Mouse (Mus musculus) small intestine, adult 2 months (tissue): ENCODE measurements around the gene Cnbp. TPM values are rescaled to one million over a fixed set of nuclear protein-coding genes. Genes with fewer than 3 reads are reported as not detected.

Experiments
- H3K27ac ChIP-seq: fragments of 200-500 bp; 2 replicates; pipeline ENCODE4 v1.5.1; 2012; ENCODE audit warnings: low read depth, low read length, control low read depth, inconsistent platforms; ENCODE audit not compliant: insufficient read depth
- H3K27me3 ChIP-seq: fragments of 200-500 bp; 2 replicates; pipeline ENCODE4 v1.6.1; 2012; ENCODE audit warnings: mild to moderate bottlenecking, moderate library complexity, low read length, inconsistent platforms; ENCODE audit not compliant: control insufficient read depth, insufficient read depth
- H3K36me3 ChIP-seq: fragments of 200-500 bp; 2 replicates; pipeline ENCODE4 v1.6.1; 2012; ENCODE audit warnings: mild to moderate bottlenecking, low read length, control low read depth, inconsistent platforms; ENCODE audit not compliant: control insufficient read depth, insufficient read depth
- H3K4me1 ChIP-seq: fragments of 200-500 bp; 2 replicates; pipeline ENCODE4 v1.6.1; 2012; ENCODE audit warnings: low read length, inconsistent platforms, mixed read lengths; ENCODE audit not compliant: control insufficient read depth, insufficient read depth, insufficient read length
- H3K4me3 ChIP-seq: fragments of 200-500 bp; 2 replicates; pipeline ENCODE4 v1.5.1; 2012; ENCODE audit warnings: low read depth, mild to moderate bottlenecking, control low read depth, inconsistent platforms, low read length, moderate library complexity
- CTCF ChIP-seq: fragments of 200-500 bp; IDR thresholded peaks from 2 replicates; pipeline ENCODE4 v1.5.1; 2012; ENCODE audit warnings: low read depth, mild to moderate bottlenecking, control low read depth, inconsistent platforms, low read length, moderate library complexity, mixed read lengths; ENCODE audit not compliant: insufficient replicate concordance, insufficient read length; ENCODE audit errors: extremely low read depth
- POLR2A ChIP-seq: fragments of 200-500 bp; IDR thresholded peaks from 2 replicates; pipeline ENCODE4 v1.6.1; 2012; ENCODE audit warnings: low read depth, mild to moderate bottlenecking, control low read depth, inconsistent platforms, low read length, moderate library complexity
- WGBS: fragments of 180-500 bp; shearing (Covaris S2); methylation state at CpG from one replicate; pipeline ENCODE4 v1.1.7; 2018; 5-methylcytosine and 5-hydroxymethylcytosine counted together
- polyA plus RNA-seq: library from polyadenylated mRNA; depleted of rRNA; stranded (reverse); fragments of >200 nt; gene quantifications from 2 replicates; pipeline ENCODE4 v1.2.3, GENCODE M21; 2012

The Cnbp gene
- polyA plus RNA-seq, 1 experiment, result 77.3 TPM

GRCm38 (mm10) chr6:87850155-87850899, 579 bp downstream of the Cnbp start:
- peak overlapping the region; percentile 85 for H3K4me3 ChIP-seq
- no peak for TF ChIP-seq POLR2A
- no peak for TF ChIP-seq CTCF
- whole genome bisulfite sequencing, result under 1% methylated on average over 73 of the region's 73 CpGs

GRCm38 (mm10) chr6:87849780-87850154, 1.1 kb downstream of the Cnbp start:
- H3K27ac ChIP-seq, result 0 out of 2 replicates have a peak overlapping the region, but pooled peaks have one; percentile 1
- TF ChIP-seq POLR2A (no peak), CTCF (no peak)
- peaks cover 7% of the 10 kb centered on the region; the same call in 1 of the 2 replicates for H3K4me1 ChIP-seq
- H3K4me3 ChIP-seq, result peak overlapping the region; percentile 85
- no peaks in the 10 kb centered on the region for H3K27me3 ChIP-seq
- H3K36me3 ChIP-seq, result peaks cover 12% of the 10 kb centered on the region
- under 1% methylated on average over 8 of the region's 8 CpGs for WGBS

More at GRCm38 (mm10) chr6:87850155-87850899, 579 bp downstream of the Cnbp start:
- Histone ChIP-seq H3K27ac (peak overlapping the region; percentile 84), H3K36me3 (peaks cover 6% of the 10 kb centered on the region), H3K27me3 (no peaks in the 10 kb centered on the region), H3K4me1 (peaks cover 7% of the 10 kb centered on the region; the same call in 1 of the 2 replicates)

- TF ChIP-seq CTCF, result no peak
- TF ChIP-seq POLR2A, result no peak
- WGBS, result 35% methylated on average over 1 of the region's 1 CpGs
- peaks cover 32% of the 10 kb centered on the region for H3K36me3 ChIP-seq
- H3K4me1 ChIP-seq, result peaks cover 7% of the 10 kb centered on the region; the same call in 1 of the 2 replicates
- H3K4me3 ChIP-seq, result no peak overlapping the region
- H3K27ac ChIP-seq, result no peak overlapping the region
- no peaks in the 10 kb centered on the region for H3K27me3 ChIP-seq
Measured at GRCm38 (mm10) chr6:87846813-87847212, 4.1 kb downstream of the Cnbp start.

- no peaks in the 10 kb centered on the region for H3K27me3 ChIP-seq
- 91% methylated on average over 13 of the region's 13 CpGs for WGBS
- no peak overlapping the region for H3K27ac ChIP-seq
- H3K4me3 ChIP-seq, result no peak overlapping the region
- TF ChIP-seq CTCF (no peak), POLR2A (no peak)
- peaks cover 35% of the 10 kb centered on the region for H3K36me3 ChIP-seq
- peaks cover 4% of the 10 kb centered on the region; the same call in 1 of the 2 replicates for H3K4me1 ChIP-seq
Measured at GRCm38 (mm10) chr6:87845031-87845695, 5.7 kb downstream of the Cnbp start.

GRCm38 (mm10) chr6:87842254-87842653, 8.7 kb downstream of the Cnbp start:
- Histone ChIP-seq H3K4me1 (peaks cover 3% of the 10 kb centered on the region; the same call in 1 of the 2 replicates), H3K4me3 (no peak overlapping the region), H3K36me3 (peaks cover 35% of the 10 kb centered on the region), H3K27me3 (no peaks in the 10 kb centered on the region), H3K27ac (no peak overlapping the region)
- no peak for TF ChIP-seq POLR2A
- TF ChIP-seq CTCF, result no peak
- 17% methylated on average over 1 of the region's 1 CpGs for WGBS

- peaks cover 35% of the 10 kb centered on the region for H3K36me3 ChIP-seq
- TF ChIP-seq CTCF (no peak), POLR2A (no peak)
- H3K27ac ChIP-seq, result no peak overlapping the region
- H3K4me1 ChIP-seq, result peaks cover 3% of the 10 kb centered on the region; the same call in 1 of the 2 replicates
- 78% methylated on average over 8 of the region's 8 CpGs for WGBS
- H3K27me3 ChIP-seq, result no peaks in the 10 kb centered on the region
- no peak overlapping the region for H3K4me3 ChIP-seq
Measured at GRCm38 (mm10) chr6:87841635-87842034, 9.3 kb downstream of the Cnbp start.

GRCm38 (mm10) chr6:87839797-87840341, 11.0 kb downstream of the Cnbp start:
- TF ChIP-seq CTCF (no peak), POLR2A (no peak)
- WGBS, result 36% methylated on average over 11 of the region's 11 CpGs
- peaks cover 25% of the 10 kb centered on the region for H3K36me3 ChIP-seq
- H3K4me3 ChIP-seq, result no peak overlapping the region
- H3K27ac ChIP-seq, result peak overlapping the region; percentile 49; the same call in 1 of the 2 replicates
- peaks cover 3% of the 10 kb centered on the region; the same call in 1 of the 2 replicates for H3K4me1 ChIP-seq
- H3K27me3 ChIP-seq, result no peaks in the 10 kb centered on the region
